Mouse (Mus musculus): ENCODE results near the gene Armh1. TPM values are rescaled to one million over a fixed set of nuclear protein-coding genes. Genes with fewer than 3 reads are reported as not detected.
A peak's percentile ranks its signal among the peaks of the same experiment; 100 is the strongest.

Armh1 gene
- total RNA-seq, 2 experiments from 2014 or later, result 0.63 TPM; not detected in 1

GRCm38 (mm10) chr4:117280397-117280930 is 28.5 kb upstream of the Armh1 start:
- H3K4me3 ChIP-seq, result no peak overlapping the region
- no peak overlapping the region for H3K27ac ChIP-seq
- no peak for TF ChIP-seq CTCF (IDR thresholded peaks at IDR 0.05)
- no peak for DNase-seq (ENCODE audit: extremely low spot score in 1 of 2, low spot score in 2 of 2)
- intact Hi-C loops (cut with DNase I), result no loop called here

- intact Hi-C loops (cut with DNase I), result loop anchor here (10.0 kb wide), 2 partner anchors 396 to 496 kb away; no protein-coding TSS in a partner anchor
- no peak for DNase-seq (ENCODE audit: extremely low spot score in 1 of 2, low spot score in 2 of 2)
- TF ChIP-seq CTCF (IDR thresholded peaks at IDR 0.05), result no peak
Observed at GRCm38 (mm10) chr4:117279253-117279642, 27.3 kb upstream of the Armh1 start.

GRCm38 (mm10) chr4:117278381-117279252 is 26.7 kb upstream of the Armh1 start:
- Histone ChIP-seq H3K27ac (no peak overlapping the region), H3K4me3 (no peak overlapping the region)
- intact Hi-C loops (cut with DNase I), result loop anchor here (10.0 kb wide), 2 partner anchors 396 to 496 kb away; no protein-coding TSS in a partner anchor
- TF ChIP-seq CTCF (IDR thresholded peaks at IDR 0.05), result no peak
- DNase-seq (ENCODE audit: extremely low spot score in 1 of 2, low spot score in 2 of 2), result no peak

More at GRCm38 (mm10) chr4:117279253-117279642, 27.3 kb upstream of the Armh1 start:
- Histone ChIP-seq H3K27ac (no peak overlapping the region), H3K4me3 (no peak overlapping the region)

DNA sequence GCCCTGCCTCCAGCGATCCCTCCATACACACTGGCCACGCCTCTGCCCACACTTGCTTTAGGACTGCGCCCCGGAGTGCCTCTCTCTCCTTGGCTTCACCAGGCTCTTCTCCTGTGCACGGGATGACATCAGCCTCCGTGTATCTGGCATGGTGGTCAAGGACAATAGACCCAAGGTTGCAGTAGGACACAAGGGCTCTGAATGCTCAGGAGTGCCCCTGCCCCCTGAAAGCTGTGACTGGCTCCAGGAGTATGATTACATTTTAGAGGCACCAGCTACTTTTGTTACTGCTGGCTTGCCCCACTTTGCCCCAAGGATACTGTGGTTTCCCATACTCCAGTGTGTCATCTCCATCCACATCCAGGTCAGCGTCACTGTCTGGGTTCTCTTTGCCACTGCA is 25.8 kb upstream of the Armh1 start:
- intact Hi-C loops (cut with DNase I), result loop anchor here (10.0 kb wide), 2 partner anchors 397 to 497 kb away; no protein-coding TSS in a partner anchor
- DNase-seq (ENCODE audit: extremely low spot score in 1 of 2, low spot score in 2 of 2), result no peak
- no peak for TF ChIP-seq CTCF (IDR thresholded peaks at IDR 0.05)
- H3K4me3 ChIP-seq, result no peak overlapping the region
- no peak overlapping the region for H3K27ac ChIP-seq

DNA sequence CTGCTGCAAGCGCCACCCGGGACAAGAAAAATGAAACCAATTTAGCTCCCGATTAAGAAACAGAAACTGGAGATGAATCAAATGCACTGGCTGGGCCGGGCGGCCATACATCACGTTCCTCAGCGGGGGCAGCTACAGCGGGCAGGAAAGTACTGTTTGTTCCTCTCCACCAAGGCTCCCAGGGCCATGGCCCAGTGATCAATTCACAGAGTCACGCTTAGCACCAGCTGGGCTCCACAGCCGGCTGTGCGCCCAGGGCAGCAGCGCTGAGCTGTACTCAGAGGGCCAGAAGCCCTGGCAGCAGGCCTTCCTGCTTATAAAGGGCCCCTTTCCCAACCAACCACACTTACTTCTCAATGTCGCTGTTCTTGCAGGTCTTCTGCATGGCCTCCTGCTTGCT is 25.1 kb upstream of the Armh1 start:
- Histone ChIP-seq H3K4me3 (no peak overlapping the region), H3K27ac (peak overlapping the region; percentile 24; the same call in 1 of the 2 replicates)
- no peak for TF ChIP-seq CTCF (IDR thresholded peaks at IDR 0.05)
- intact Hi-C loops (cut with DNase I), result loop anchor here (10.0 kb wide), 2 partner anchors 398 to 498 kb away; no protein-coding TSS in a partner anchor
- no peak for DNase-seq (ENCODE audit: extremely low spot score in 1 of 2, low spot score in 2 of 2)

DNA sequence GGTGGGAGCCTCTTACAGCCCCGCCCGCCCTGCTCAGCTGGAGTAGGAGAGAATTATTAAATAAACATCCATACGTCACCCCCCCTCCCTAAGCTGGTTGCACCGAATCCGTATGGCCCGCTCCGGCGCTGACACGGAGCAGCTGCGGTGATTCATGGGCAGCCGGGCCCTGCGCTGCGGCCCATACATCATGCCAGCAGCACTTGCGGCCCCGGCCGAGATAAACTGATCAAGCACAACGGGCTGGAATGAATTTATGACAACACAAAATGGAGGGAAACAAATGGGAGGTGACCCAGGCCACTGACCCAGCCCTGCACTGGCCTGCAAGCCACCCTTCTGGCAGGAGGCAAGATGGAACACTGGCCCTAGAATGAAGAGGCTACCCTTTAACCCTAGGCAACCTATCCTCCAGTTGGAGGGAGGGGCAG is 24.4 kb upstream of the Armh1 start:
- intact Hi-C loops (cut with DNase I), result loop anchor here (10.0 kb wide), 2 partner anchors 399 to 499 kb away; no protein-coding TSS in a partner anchor
- TF ChIP-seq CTCF (IDR thresholded peaks at IDR 0.05), result no peak
- H3K4me3 ChIP-seq, result no peak overlapping the region
- DNase-seq (ENCODE audit: extremely low spot score in 1 of 2, low spot score in 2 of 2), result no peak
- peak overlapping the region; percentile 24; the same call in 1 of the 2 replicates for H3K27ac ChIP-seq

DNA sequence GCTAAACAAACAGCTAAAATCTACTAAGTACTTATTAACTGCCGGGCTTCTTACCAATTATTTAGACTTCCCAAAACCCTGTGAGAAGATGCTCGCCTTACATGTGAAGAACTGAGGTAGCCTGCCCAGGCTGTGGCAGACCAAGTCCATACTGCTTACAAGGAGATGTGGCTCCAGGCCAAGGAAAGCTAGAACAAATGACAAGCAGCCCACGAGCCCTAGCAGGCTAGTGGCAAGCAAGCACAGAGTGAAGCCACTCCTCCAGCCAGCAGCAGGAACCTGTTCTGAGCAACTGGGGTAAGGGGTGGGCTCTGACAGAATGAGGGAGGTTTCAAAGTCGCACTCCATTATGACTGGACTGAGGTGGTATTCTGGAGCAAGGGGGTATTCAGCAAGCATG is 22.8 kb upstream of the Armh1 start:
- Histone ChIP-seq H3K4me3 (no peak overlapping the region), H3K27ac (no peak overlapping the region)
- intact Hi-C loops (cut with DNase I), result loop anchor here (5.0 to 10.0 kb wide), 3 partner anchors 48 to 500 kb away; no protein-coding TSS in a partner anchor
- TF ChIP-seq CTCF (IDR thresholded peaks at IDR 0.05), result no peak
- no peak for DNase-seq (ENCODE audit: extremely low spot score in 1 of 2, low spot score in 2 of 2)

- no peak overlapping the region for H3K4me3 ChIP-seq
- no peak for DNase-seq (ENCODE audit: extremely low spot score in 1 of 2, low spot score in 2 of 2)
- intact Hi-C loops (cut with DNase I), result loop anchor here (5.0 to 10.0 kb wide), 3 partner anchors 50 to 502 kb away; no protein-coding TSS in a partner anchor
- no peak for TF ChIP-seq CTCF (IDR thresholded peaks at IDR 0.05)
- no peak overlapping the region for H3K27ac ChIP-seq
Observed at GRCm38 (mm10) chr4:117272459-117272858, 20.5 kb upstream of the Armh1 start.

- intact Hi-C loops (cut with DNase I), result loop anchor here (2.0 to 10.0 kb wide), 5 partner anchors 52 to 505 kb away; no protein-coding TSS in a partner anchor
- Histone ChIP-seq H3K4me3 (no peak overlapping the region), H3K27ac (no peak overlapping the region)
- DNase-seq (ENCODE audit: extremely low spot score in 1 of 2, low spot score in 2 of 2), result peak; percentile 68 to 74
- peak; percentile 90 for TF ChIP-seq CTCF (IDR thresholded peaks at IDR 0.05)
Observed at GRCm38 (mm10) chr4:117270278-117270677, 18.4 kb upstream of the Armh1 start.

- no peak overlapping the region for H3K4me3 ChIP-seq
- DNase-seq (ENCODE audit: extremely low spot score in 1 of 2, low spot score in 2 of 2), result no peak
- intact Hi-C loops (cut with DNase I), result no loop called here
- H3K27ac ChIP-seq, result no peak overlapping the region
- TF ChIP-seq CTCF (IDR thresholded peaks at IDR 0.05), result no peak
Observed at GRCm38 (mm10) chr4:117267831-117268437, 16.0 kb upstream of the Armh1 start.

GRCm38 (mm10) chr4:117267284-117267683 is 15.4 kb upstream of the Armh1 start:
- Histone ChIP-seq H3K4me3 (no peak overlapping the region), H3K27ac (no peak overlapping the region)
- peak; percentile 99 for TF ChIP-seq CTCF (IDR thresholded peaks at IDR 0.05)
- intact Hi-C loops (cut with DNase I), result no loop called here
- peak; percentile 74 to 80 for DNase-seq (ENCODE audit: extremely low spot score in 1 of 2, low spot score in 2 of 2)

Data from left cerebral cortex, adult 2 months (tissue).